Mouse (Mus musculus) brain, embryonic 14.5 days (tissue): ENCODE measurements around the gene Spata17. TPM values are rescaled to one million over a fixed set of nuclear protein-coding genes. Genes with fewer than 3 reads are reported as not detected.

Source experiments
- DNase-seq: peaks from one replicate; pipeline ENCODE4 v3.0.0-alpha.2; 2011; ENCODE audit warnings: low read depth
- CTCF ChIP-seq: fragments of 200-500 bp; IDR thresholded peaks from 2 replicates; pipeline ENCODE4 v1.5.1; 2012; ENCODE audit warnings: inconsistent platforms, mild to moderate bottlenecking, moderate library complexity, borderline replicate concordance; ENCODE audit not compliant: insufficient read depth, insufficient read length; ENCODE audit errors: extremely low read depth
- POLR2A ChIP-seq: fragments of 200-500 bp; IDR thresholded peaks from 2 replicates; pipeline ENCODE4 v1.6.1; 2012; ENCODE audit warnings: mild to moderate bottlenecking, inconsistent platforms, borderline replicate concordance; ENCODE audit not compliant: poor library complexity, insufficient read depth, insufficient read length, severe bottlenecking; ENCODE audit errors: extremely low read depth
- polyA plus RNA-seq: library from polyadenylated mRNA; depleted of rRNA; stranded (reverse); fragments of >200 nt; gene quantifications from 2 replicates; pipeline ENCODE4 v1.2.3, GENCODE M21; 2012

Spata17 gene
- polyA plus RNA-seq, 1 experiment: 0.83 TPM

DNA sequence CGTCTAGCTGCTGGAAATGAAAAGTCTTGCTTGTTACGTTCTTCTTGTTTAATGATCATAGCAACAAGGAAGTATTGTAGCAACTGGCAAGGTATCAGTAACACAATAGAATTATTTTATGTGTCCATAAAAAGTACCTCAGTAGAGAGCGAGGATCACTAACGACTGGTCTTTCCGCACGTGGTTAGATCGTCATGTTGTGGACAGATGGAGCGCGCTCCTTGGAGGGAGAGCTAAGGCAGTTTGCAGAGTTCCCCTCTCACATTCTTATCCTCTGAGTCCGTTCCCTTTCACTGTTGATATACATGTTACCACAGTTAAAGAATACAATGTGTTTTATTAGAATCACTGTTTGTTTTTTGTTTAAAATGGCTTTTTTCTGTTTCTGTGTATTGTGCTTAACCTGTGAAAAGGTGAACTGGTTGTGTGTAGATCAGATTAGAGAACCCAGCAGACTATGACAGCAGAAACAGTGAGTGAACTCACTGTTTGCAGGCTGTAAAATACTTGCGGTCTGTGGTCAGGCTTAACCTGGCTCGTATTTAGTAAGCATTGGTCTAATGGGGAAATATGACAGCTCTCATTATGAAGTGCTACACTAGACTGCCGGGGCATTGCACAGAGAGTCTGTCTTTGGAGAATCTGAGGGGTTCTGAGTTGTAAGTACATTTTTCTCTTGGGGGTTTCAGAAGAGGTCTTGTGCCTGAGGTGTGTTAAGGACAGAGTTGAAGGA, 13.3 kb upstream of the Spata17 start:
- TF ChIP-seq CTCF (no peak), POLR2A (no peak)
- DNase-seq: no peak

- TF ChIP-seq CTCF (no peak), POLR2A (no peak)
- DNase-seq: peak; percentile 20
Measured at GRCm38 (mm10) chr1:187226328-187227025, 11.2 kb upstream of the Spata17 start.

DNA sequence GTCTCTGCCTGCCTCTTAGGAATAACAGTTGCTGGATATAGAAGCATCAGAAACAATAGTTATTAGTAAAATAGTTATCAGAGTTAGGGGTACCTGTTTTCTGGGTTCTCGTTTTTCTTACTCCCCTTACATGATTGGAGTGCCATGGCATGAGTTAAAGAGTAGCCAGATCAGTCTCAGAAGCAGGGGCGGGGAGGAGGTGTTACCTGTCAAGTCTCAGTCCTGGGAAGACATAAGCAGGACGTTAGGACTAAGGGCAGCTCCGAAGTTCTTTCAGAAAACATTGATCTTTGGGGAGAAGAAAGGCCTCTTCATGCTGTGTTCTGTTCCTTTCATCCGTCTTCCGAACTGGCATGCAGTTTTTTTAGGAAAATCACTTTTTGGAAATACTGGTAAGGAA, 5.5 kb upstream of the Spata17 start:
- DNase-seq: no peak
- TF ChIP-seq POLR2A: no peak
- TF ChIP-seq CTCF: no peak

- no peak for DNase-seq
- no peak for TF ChIP-seq CTCF
- no peak for TF ChIP-seq POLR2A
Measured at GRCm38 (mm10) chr1:187216620-187217410, 1.6 kb upstream of the Spata17 start.

GRCm38 (mm10) chr1:187210736-187211135, 4.5 kb downstream of the Spata17 start:
- no peak for DNase-seq
- TF ChIP-seq CTCF: no peak
- no peak for TF ChIP-seq POLR2A

DNA sequence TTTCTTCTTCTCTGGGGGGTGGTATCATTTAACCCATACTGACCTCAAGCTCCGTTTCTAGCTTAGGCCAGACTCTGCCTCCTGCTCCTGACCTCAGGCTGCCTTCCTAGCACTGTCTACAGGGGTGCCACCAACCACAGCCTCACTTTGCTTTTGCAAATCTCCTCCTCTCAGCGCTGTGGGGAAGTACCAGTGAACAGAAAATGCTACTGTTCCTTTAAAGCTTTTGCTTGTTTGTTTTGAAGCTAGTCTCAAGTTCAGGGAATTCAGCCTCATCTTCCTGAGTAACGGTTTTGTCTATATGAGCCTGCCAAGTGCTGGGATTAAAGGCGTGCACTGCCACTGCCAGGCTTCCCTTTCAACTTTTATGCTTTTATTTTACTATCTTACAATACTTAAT, 5.8 kb downstream of the Spata17 start:
- TF ChIP-seq CTCF: no peak
- no peak for TF ChIP-seq POLR2A
- no peak for DNase-seq

DNA sequence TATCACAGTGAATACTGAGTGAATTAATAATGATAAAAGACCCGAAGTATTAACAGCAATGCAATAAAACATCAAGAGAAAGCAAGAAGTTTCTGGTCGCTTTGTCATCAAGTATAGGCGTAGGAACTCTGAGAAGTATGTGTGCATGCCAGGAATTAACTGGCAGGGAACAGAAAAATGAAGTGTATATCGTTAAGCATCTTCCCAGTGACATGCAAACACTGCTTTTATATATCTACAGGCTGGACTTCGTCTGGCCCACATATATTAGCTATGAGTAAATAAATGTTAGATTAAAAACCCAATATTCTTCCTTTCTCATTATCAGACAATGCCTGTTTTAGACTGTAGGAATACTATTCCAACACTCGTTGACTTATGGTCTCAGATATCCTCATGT, 9.8 kb downstream of the Spata17 start:
- TF ChIP-seq POLR2A: no peak
- no peak for TF ChIP-seq CTCF
- DNase-seq: no peak

DNA sequence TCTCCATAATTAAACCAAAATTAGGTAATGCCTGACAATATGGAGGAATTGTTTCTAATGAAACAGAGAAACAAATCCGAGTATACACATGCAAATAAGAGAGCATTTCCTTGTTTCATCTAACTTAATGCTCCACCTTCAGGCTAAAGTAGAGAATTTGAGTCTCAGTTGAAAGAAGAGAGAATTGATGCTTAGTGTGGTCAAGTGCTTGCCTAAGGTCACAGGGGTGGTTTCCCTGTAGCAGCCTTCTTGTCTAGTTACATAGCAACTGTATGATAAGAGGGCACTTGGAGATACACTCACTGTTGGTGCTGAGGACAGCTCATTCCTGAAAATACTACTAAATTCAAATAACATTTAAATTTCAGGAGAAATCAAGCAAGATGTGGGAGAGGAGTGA, 36.7 kb downstream of the Spata17 start:
- TF ChIP-seq CTCF (no peak), POLR2A (no peak)

GRCm38 (mm10) chr1:187175991-187176390, 39.3 kb downstream of the Spata17 start:
- DNase-seq: no peak
- TF ChIP-seq POLR2A (no peak), CTCF (no peak)

More for the DNA sequence above, 36.7 kb downstream of the Spata17 start:
- no peak for DNase-seq

DNA sequence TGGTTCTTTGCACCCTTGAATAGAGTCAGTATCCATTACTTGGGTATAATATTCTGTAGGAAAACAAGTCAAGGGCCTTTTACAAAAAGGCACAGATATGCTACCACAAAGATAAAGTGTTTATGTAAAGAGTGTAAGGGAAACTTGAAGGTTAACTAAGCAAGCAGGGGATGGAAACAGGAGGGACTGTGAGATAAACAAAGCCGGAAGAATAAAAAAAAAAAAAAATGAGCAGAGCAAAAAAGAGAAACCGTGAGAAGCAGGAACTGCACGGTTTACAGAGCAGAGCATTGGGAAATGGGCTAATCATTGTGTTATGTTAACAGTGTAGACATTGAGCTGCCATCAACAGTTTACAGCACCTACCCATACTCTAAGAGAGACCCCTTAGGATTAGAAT, 44.9 kb downstream of the Spata17 start:
- no peak for DNase-seq
- TF ChIP-seq CTCF (no peak), POLR2A (no peak)

DNA sequence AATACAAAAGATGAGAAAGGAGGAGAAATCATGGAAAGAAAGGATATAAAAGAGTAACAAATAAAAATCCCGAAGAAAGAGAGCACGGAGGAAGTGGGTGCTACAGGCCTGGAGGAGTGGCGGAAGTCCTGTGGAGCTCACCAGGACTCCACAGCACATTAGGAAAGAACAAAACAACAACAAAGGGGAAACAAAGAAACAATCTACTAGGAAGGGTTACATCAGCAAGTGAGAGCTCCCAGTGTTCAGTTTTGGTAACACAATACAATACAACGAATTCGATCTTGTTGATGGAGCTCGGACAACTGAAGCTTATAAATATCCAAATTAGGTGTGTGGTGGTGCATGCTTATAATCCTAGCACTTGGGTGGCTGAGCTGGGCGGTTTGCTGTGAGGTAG, 45.6 kb downstream of the Spata17 start:
- no peak for DNase-seq
- TF ChIP-seq CTCF: no peak
- TF ChIP-seq POLR2A: no peak
